Mouse (Mus musculus): Measurements from ENCODE around the gene Olfr694. TPM values are rescaled to one million over a fixed set of nuclear protein-coding genes. Genes with fewer than 3 reads are reported as not detected.

Olfr694 gene
- polyA plus RNA-seq, 1 experiment from 2014 or later = not detected

- Histone ChIP-seq H3K4me2 (no peak overlapping the region), H3K4me1 (replicated peaks) (no peaks in the 10 kb centered on the region), H3K4me3 (no peak overlapping the region), H3K27me3 (replicated peaks) (no peaks in the 10 kb centered on the region), H3K36me3 (no peaks in the 10 kb centered on the region), H3K9ac (no peak overlapping the region), H3K27ac (ENCODE audit: poor library complexity, severe bottlenecking) (no peak overlapping the region), H3K9me3 (replicated peaks) (no peaks in the 10 kb centered on the region)
- ATAC-seq (ENCODE audit: insufficient number of reproducible peaks, low FRiP score) = no peak
These were observed 39.9 kb downstream of the Olfr694 start for GRCm38 (mm10) chr7:106651555-106652343.

GRCm38 (mm10) chr7:106649774-106650173 is 41.8 kb downstream of the Olfr694 start:
- Histone ChIP-seq H3K27me3 (replicated peaks) (no peaks in the 10 kb centered on the region), H3K27ac (ENCODE audit: poor library complexity, severe bottlenecking) (no peak overlapping the region), H3K4me2 (no peak overlapping the region), H3K9ac (no peak overlapping the region), H3K36me3 (no peaks in the 10 kb centered on the region), H3K4me1 (replicated peaks) (no peaks in the 10 kb centered on the region), H3K9me3 (replicated peaks) (no peaks in the 10 kb centered on the region), H3K4me3 (no peak overlapping the region)
- 76% methylated on average over 1 of the region's 1 CpGs for WGBS
- ATAC-seq (ENCODE audit: insufficient number of reproducible peaks, low FRiP score) = no peak

- Histone ChIP-seq H3K9ac (no peak overlapping the region), H3K36me3 (no peaks in the 10 kb centered on the region), H3K4me3 (no peak overlapping the region), H3K4me2 (no peak overlapping the region), H3K27ac (ENCODE audit: poor library complexity, severe bottlenecking) (no peak overlapping the region), H3K27me3 (replicated peaks) (no peaks in the 10 kb centered on the region), H3K9me3 (replicated peaks) (no peaks in the 10 kb centered on the region), H3K4me1 (replicated peaks) (no peaks in the 10 kb centered on the region)
- 82% methylated on average over 1 of the region's 1 CpGs for WGBS
- no peak for ATAC-seq (ENCODE audit: insufficient number of reproducible peaks, low FRiP score)
These were observed 46.4 kb downstream of the Olfr694 start for GRCm38 (mm10) chr7:106645261-106645660.

- ATAC-seq (ENCODE audit: insufficient number of reproducible peaks, low FRiP score) = no peak
- H3K4me2 ChIP-seq = no peak overlapping the region
- H3K36me3 ChIP-seq = no peaks in the 10 kb centered on the region
- no peak overlapping the region for H3K9ac ChIP-seq
- no peak overlapping the region for H3K27ac ChIP-seq (ENCODE audit: poor library complexity, severe bottlenecking)
- no peaks in the 10 kb centered on the region for H3K27me3 ChIP-seq (replicated peaks)
- H3K9me3 ChIP-seq (replicated peaks) = no peaks in the 10 kb centered on the region
- 55% methylated on average over 3 of the region's 3 CpGs for WGBS
- no peak overlapping the region for H3K4me3 ChIP-seq
- no peaks in the 10 kb centered on the region for H3K4me1 ChIP-seq (replicated peaks)
These were observed 47.3 kb downstream of the Olfr694 start for GRCm38 (mm10) chr7:106644222-106644870.

GRCm38 (mm10) chr7:106640839-106641238 is 50.8 kb downstream of the Olfr694 start:
- Histone ChIP-seq H3K27ac (ENCODE audit: poor library complexity, severe bottlenecking) (no peak overlapping the region), H3K9me3 (replicated peaks) (no peaks in the 10 kb centered on the region), H3K4me2 (no peak overlapping the region), H3K4me3 (no peak overlapping the region), H3K36me3 (no peaks in the 10 kb centered on the region), H3K9ac (no peak overlapping the region), H3K4me1 (replicated peaks) (no peaks in the 10 kb centered on the region), H3K27me3 (replicated peaks) (no peaks in the 10 kb centered on the region)
- no peak for ATAC-seq (ENCODE audit: insufficient number of reproducible peaks, low FRiP score)
- WGBS = 73% methylated on average over 1 of the region's 1 CpGs

- Histone ChIP-seq H3K9me3 (replicated peaks) (no peaks in the 10 kb centered on the region), H3K36me3 (no peaks in the 10 kb centered on the region), H3K4me1 (replicated peaks) (no peaks in the 10 kb centered on the region), H3K4me2 (no peak overlapping the region), H3K27ac (ENCODE audit: poor library complexity, severe bottlenecking) (no peak overlapping the region), H3K4me3 (no peak overlapping the region), H3K9ac (no peak overlapping the region), H3K27me3 (replicated peaks) (no peaks in the 10 kb centered on the region)
- WGBS = 70% methylated on average over 4 of the region's 4 CpGs
- no peak for ATAC-seq (ENCODE audit: insufficient number of reproducible peaks, low FRiP score)
These were observed 56.1 kb downstream of the Olfr694 start for GRCm38 (mm10) chr7:106635560-106635959.

Other genes starting within 250 kb of the Olfr694 start
- not detected in 2 replicates for gene Olfr693, start 11.2 kb downstream of the Olfr694 start, polyA plus RNA-seq (2016; fragmentation: Nextera tagmentation; extraction: Ambion mirVana)
- not detected in 2 replicates for gene Olfr695, start 24.6 kb upstream of the Olfr694 start, polyA plus RNA-seq (2016; fragmentation: Nextera tagmentation; extraction: Ambion mirVana)
- not detected in 2 replicates for gene Olfr697, start 50.6 kb upstream of the Olfr694 start, polyA plus RNA-seq (2016; fragmentation: Nextera tagmentation; extraction: Ambion mirVana)
- not detected in 2 replicates for gene Olfr698, start 63.6 kb upstream of the Olfr694 start, polyA plus RNA-seq (2016; fragmentation: Nextera tagmentation; extraction: Ambion mirVana)
- gene Olfr699, start 101.4 kb upstream of the Olfr694 start, polyA plus RNA-seq (2016; fragmentation: Nextera tagmentation; extraction: Ambion mirVana) = not detected in 2 replicates
- gene Olfr700, start 117.0 kb upstream of the Olfr694 start, polyA plus RNA-seq (2016; fragmentation: Nextera tagmentation; extraction: Ambion mirVana) = not detected in 2 replicates
- not detected in 2 replicates for gene Olfr701, start 122.3 kb upstream of the Olfr694 start, polyA plus RNA-seq (2016; fragmentation: Nextera tagmentation; extraction: Ambion mirVana)
- not detected in 2 replicates for gene Olfr702, start 142.1 kb upstream of the Olfr694 start, polyA plus RNA-seq (2016; fragmentation: Nextera tagmentation; extraction: Ambion mirVana)
- gene Olfr703, start 151.5 kb upstream of the Olfr694 start, polyA plus RNA-seq (2016; fragmentation: Nextera tagmentation; extraction: Ambion mirVana) = not detected in 2 replicates
- gene Olfr704, start 171.4 kb upstream of the Olfr694 start, polyA plus RNA-seq (2016; fragmentation: Nextera tagmentation; extraction: Ambion mirVana) = not detected in 2 replicates
- not detected in 2 replicates for gene Olfr705, start 185.1 kb upstream of the Olfr694 start, polyA plus RNA-seq (2016; fragmentation: Nextera tagmentation; extraction: Ambion mirVana)
- not detected in 2 replicates for gene Olfr706, start 196.3 kb upstream of the Olfr694 start, polyA plus RNA-seq (2016; fragmentation: Nextera tagmentation; extraction: Ambion mirVana)
- gene Olfr707, start 209.4 kb upstream of the Olfr694 start, polyA plus RNA-seq (2016; fragmentation: Nextera tagmentation; extraction: Ambion mirVana) = not detected in 2 replicates
- gene Olfr1532-ps1, start 216.2 kb upstream of the Olfr694 start, polyA plus RNA-seq (2016; fragmentation: Nextera tagmentation; extraction: Ambion mirVana) = not detected in 2 replicates
- gene Olfr709-ps1, start 240.4 kb upstream of the Olfr694 start, polyA plus RNA-seq (2016; fragmentation: Nextera tagmentation; extraction: Ambion mirVana) = not detected in 2 replicates

Measured in heart, embryonic 12.5 days (tissue).